Mouse (Mus musculus) c-Kit-positive CD71-positive TER-119-positive erythroid progenitor cells, embryonic 14.5 days (primary cell): ENCODE data around the gene Fam83c.
"Not testable (repeated sequence)": the region's sequence is repeated elsewhere in the genome, so short reads cannot be mapped to it uniquely, and the experiment has no call there.

Source experiments
- DNase-seq: peaks from one replicate; pipeline ENCODE4 v3.0.0-alpha.2; 2013; ENCODE audit warnings: low spot score

Fam83c gene

GRCm38 (mm10) chr2:155834732-155835131 lies at the start of gene Fam83c:
Gene Fam83c (minus strand): TSS chr2:155834854.
- no peak for DNase-seq

GRCm38 (mm10) chr2:155882087-155882486 lies 47.4 kb upstream of the Fam83c start:
- DNase-seq, result no peak

GRCm38 (mm10) chr2:155878964-155879876 lies 44.6 kb upstream of the Fam83c start:
- no peak for DNase-seq

GRCm38 (mm10) chr2:155873636-155874035 lies 39.0 kb upstream of the Fam83c start:
- no peak for DNase-seq

- DNase-seq, result no peak
These were observed 38.4 kb upstream of the Fam83c start for GRCm38 (mm10) chr2:155872930-155873507.

GRCm38 (mm10) chr2:155872486-155872885 lies 37.8 kb upstream of the Fam83c start:
- no peak for DNase-seq

- no peak for DNase-seq
These were observed 35.1 kb upstream of the Fam83c start for GRCm38 (mm10) chr2:155869772-155870171.

- DNase-seq, result no peak
These were observed 33.7 kb upstream of the Fam83c start for GRCm38 (mm10) chr2:155868320-155868719.

GRCm38 (mm10) chr2:155863301-155863867 lies 28.7 kb upstream of the Fam83c start:
- DNase-seq, result no peak

- DNase-seq, result no peak
These were observed 28.1 kb upstream of the Fam83c start for GRCm38 (mm10) chr2:155862573-155863300.

- DNase-seq, result no peak
These were observed 26.9 kb upstream of the Fam83c start for GRCm38 (mm10) chr2:155861581-155861980.

GRCm38 (mm10) chr2:155860102-155860501 lies 25.4 kb upstream of the Fam83c start:
- no peak for DNase-seq

- no peak for DNase-seq
These were observed 17.9 kb upstream of the Fam83c start for GRCm38 (mm10) chr2:155852536-155852935.

- no peak for DNase-seq
These were observed 15.5 kb upstream of the Fam83c start for GRCm38 (mm10) chr2:155850120-155850519.

GRCm38 (mm10) chr2:155849464-155849863 lies 14.8 kb upstream of the Fam83c start:
- DNase-seq, result no peak

- peak; percentile 81 for DNase-seq
These were observed 13.6 kb upstream of the Fam83c start for GRCm38 (mm10) chr2:155848291-155848690.

GRCm38 (mm10) chr2:155846930-155847329 lies 12.3 kb upstream of the Fam83c start:
- no peak for DNase-seq

- no peak for DNase-seq
These were observed 4.3 kb upstream of the Fam83c start for GRCm38 (mm10) chr2:155838961-155839360.

GRCm38 (mm10) chr2:155837961-155838360 lies 3.3 kb upstream of the Fam83c start:
- no peak for DNase-seq

- DNase-seq, result not testable (repeated sequence)
These were observed 2.6 kb downstream of the Fam83c start for GRCm38 (mm10) chr2:155832087-155832486.

- no peak for DNase-seq
These were observed 3.4 kb downstream of the Fam83c start for GRCm38 (mm10) chr2:155831302-155831701.

GRCm38 (mm10) chr2:155830841-155831240 lies 3.8 kb downstream of the Fam83c start:
- no peak for DNase-seq
